Mouse (Mus musculus) lung, postnatal 10 days (tissue): ENCODE measurements at regions not wholly inside any gene's neighbourhood (a gene's known extent, or its start where the extent isn't known, plus 50 kb on each side); places are given as distances from the start of the nearest gene placed in this dataset.
A peak's percentile ranks its signal among the peaks of the same experiment; 100 is the strongest.

Experiments used
- DNase-seq: peaks from one replicate; pipeline ENCODE4 v3.0.0; 2021

GRCm38 (mm10) chr17:44336842-44337241, 148.5 kb downstream of the Clic5 start:
- peak; percentile 11 for DNase-seq

- DNase-seq: no peak
Observed at GRCm38 (mm10) chr17:44337253-44337652, 148.9 kb downstream of the Clic5 start.

GRCm38 (mm10) chr17:44344542-44344941, 156.2 kb downstream of the Clic5 start:
- no peak for DNase-seq

- no peak for DNase-seq
Observed at GRCm38 (mm10) chr17:44345374-44345773, 157.0 kb downstream of the Clic5 start.

GRCm38 (mm10) chr17:44350201-44350948, 162.0 kb downstream of the Clic5 start:
- peak; percentile 34 for DNase-seq

- no peak for DNase-seq
Observed at GRCm38 (mm10) chr17:44350949-44351244, 162.5 kb downstream of the Clic5 start.

GRCm38 (mm10) chr17:44351499-44352117, 163.2 kb downstream of the Clic5 start:
- no peak for DNase-seq

- DNase-seq: no peak
Observed at GRCm38 (mm10) chr17:44352142-44352541, 163.8 kb downstream of the Clic5 start.

GRCm38 (mm10) chr17:44363111-44363510, 174.7 kb downstream of the Clic5 start:
- no peak for DNase-seq

GRCm38 (mm10) chr17:44364494-44364893, 176.1 kb downstream of the Clic5 start:
- DNase-seq: no peak

- no peak for DNase-seq
Observed at GRCm38 (mm10) chr17:44366438-44366837, 178.1 kb downstream of the Clic5 start.

GRCm38 (mm10) chr17:44367561-44367960, 179.2 kb downstream of the Clic5 start:
- DNase-seq: no peak

GRCm38 (mm10) chr17:44370966-44371465, 182.6 kb downstream of the Clic5 start:
- peak; percentile 4 for DNase-seq

- DNase-seq: no peak
Observed at GRCm38 (mm10) chr17:44371620-44372019, 183.2 kb downstream of the Clic5 start.

- no peak for DNase-seq
Observed at GRCm38 (mm10) chr17:44373744-44374456, 185.5 kb downstream of the Clic5 start.

- DNase-seq: no peak
Observed at GRCm38 (mm10) chr17:44378391-44378790, 190.0 kb downstream of the Clic5 start.

GRCm38 (mm10) chr17:44388916-44389315, 200.5 kb downstream of the Clic5 start:
- no peak for DNase-seq

- DNase-seq: no peak
Observed at GRCm38 (mm10) chr17:44397829-44398228, 209.4 kb downstream of the Clic5 start.

GRCm38 (mm10) chr17:44398231-44398630, 209.8 kb downstream of the Clic5 start:
- no peak for DNase-seq

- no peak for DNase-seq
Observed at GRCm38 (mm10) chr17:44404923-44405322, 216.5 kb downstream of the Clic5 start.

- no peak for DNase-seq
Observed at GRCm38 (mm10) chr17:44410961-44411360, 222.6 kb downstream of the Clic5 start.

- peak; percentile 16 for DNase-seq
Observed at GRCm38 (mm10) chr17:44418676-44419404, 230.5 kb downstream of the Clic5 start.

- no peak for DNase-seq
Observed at GRCm38 (mm10) chr17:44419405-44419729, 231.0 kb downstream of the Clic5 start.
